Mouse (Mus musculus): Measurements from ENCODE around the gene Gsg1l. TPM values are rescaled to one million over a fixed set of nuclear protein-coding genes. Genes with fewer than 3 reads are reported as not detected.

The Gsg1l gene
- total RNA-seq, 2 experiments from 2014 or later: not detected

GRCm38 (mm10) chr7:125983902-125984841 is 98.0 kb downstream of the Gsg1l start:
- DNase-seq: no peak
- Histone ChIP-seq H3K27ac (no peak overlapping the region), H3K4me3 (no peak overlapping the region)
- TF ChIP-seq CTCF (IDR thresholded peaks at IDR 0.05): no peak
- intact Hi-C loops (cut with DNase I): no loop called here

- no peak for TF ChIP-seq CTCF (IDR thresholded peaks at IDR 0.05)
- intact Hi-C loops (cut with DNase I): no loop called here
- Histone ChIP-seq H3K4me3 (no peak overlapping the region), H3K27ac (no peak overlapping the region)
- no peak for DNase-seq
Observed at GRCm38 (mm10) chr7:125979591-125979990, 102.6 kb downstream of the Gsg1l start.

GRCm38 (mm10) chr7:125976695-125977094 is 105.5 kb downstream of the Gsg1l start:
- no peak overlapping the region for H3K4me3 ChIP-seq
- no peak for TF ChIP-seq CTCF (IDR thresholded peaks at IDR 0.05)
- intact Hi-C loops (cut with DNase I): no loop called here
- H3K27ac ChIP-seq: no peak overlapping the region
- DNase-seq: no peak

GRCm38 (mm10) chr7:125975414-125975813 is 106.8 kb downstream of the Gsg1l start:
- Histone ChIP-seq H3K4me3 (no peak overlapping the region), H3K27ac (no peak overlapping the region)
- no peak for TF ChIP-seq CTCF (IDR thresholded peaks at IDR 0.05)
- no peak for DNase-seq
- intact Hi-C loops (cut with DNase I): no loop called here

- intact Hi-C loops (cut with DNase I): no loop called here
- Histone ChIP-seq H3K4me3 (no peak overlapping the region), H3K27ac (no peak overlapping the region)
- no peak for DNase-seq
- TF ChIP-seq CTCF (IDR thresholded peaks at IDR 0.05): no peak
Observed at GRCm38 (mm10) chr7:125973874-125974273, 108.3 kb downstream of the Gsg1l start.

- TF ChIP-seq CTCF (IDR thresholded peaks at IDR 0.05): no peak
- no peak for DNase-seq
- Histone ChIP-seq H3K27ac (peak overlapping the region; percentile 48), H3K4me3 (no peak overlapping the region)
- intact Hi-C loops (cut with DNase I): no loop called here
Observed at GRCm38 (mm10) chr7:125972776-125973175, 109.4 kb downstream of the Gsg1l start.

- intact Hi-C loops (cut with DNase I): no loop called here
- TF ChIP-seq CTCF (IDR thresholded peaks at IDR 0.05): no peak
- Histone ChIP-seq H3K27ac (no peak overlapping the region), H3K4me3 (no peak overlapping the region)
- no peak for DNase-seq
Observed at GRCm38 (mm10) chr7:125972174-125972672, 110.0 kb downstream of the Gsg1l start.

GRCm38 (mm10) chr7:125969076-125969475 is 113.1 kb downstream of the Gsg1l start:
- intact Hi-C loops (cut with DNase I): no loop called here
- TF ChIP-seq CTCF (IDR thresholded peaks at IDR 0.05): no peak
- Histone ChIP-seq H3K4me3 (no peak overlapping the region), H3K27ac (no peak overlapping the region)
- no peak for DNase-seq

- H3K4me3 ChIP-seq: peak overlapping the region; percentile 24; the same call in 1 of the 2 replicates
- peak overlapping the region; percentile 57 for H3K27ac ChIP-seq
- intact Hi-C loops (cut with DNase I): no loop called here
- DNase-seq: peak; percentile 80
- TF ChIP-seq CTCF (IDR thresholded peaks at IDR 0.05): no peak
Observed at GRCm38 (mm10) chr7:125966402-125967261, 115.6 kb downstream of the Gsg1l start.

GRCm38 (mm10) chr7:125964087-125964607 is 118.1 kb downstream of the Gsg1l start:
- intact Hi-C loops (cut with DNase I): no loop called here
- no peak for TF ChIP-seq CTCF (IDR thresholded peaks at IDR 0.05)
- no peak overlapping the region for H3K4me3 ChIP-seq
- H3K27ac ChIP-seq: no peak overlapping the region
- DNase-seq: no peak

- peak; percentile 47 for DNase-seq
- TF ChIP-seq CTCF (IDR thresholded peaks at IDR 0.05): peak; percentile 47
- intact Hi-C loops (cut with DNase I): loop anchor here (5.0 kb wide), 1 partner anchor 123 kb away; the partner anchor contains the start of gene Gsg1l
- no peak overlapping the region for H3K27ac ChIP-seq
- H3K4me3 ChIP-seq: no peak overlapping the region
Observed at GRCm38 (mm10) chr7:125959294-125960048, 122.7 kb downstream of the Gsg1l start.

GRCm38 (mm10) chr7:125958856-125959255 is 123.4 kb downstream of the Gsg1l start:
- intact Hi-C loops (cut with DNase I): loop anchor here (5.0 kb wide), 1 partner anchor 123 kb away; the partner anchor contains the start of gene Gsg1l
- TF ChIP-seq CTCF (IDR thresholded peaks at IDR 0.05): no peak
- Histone ChIP-seq H3K4me3 (no peak overlapping the region), H3K27ac (no peak overlapping the region)
- DNase-seq: no peak

Data from gastrocnemius, adult 2 months (tissue).